Mouse (Mus musculus): ENCODE results near the gene Herc6.

DNA sequence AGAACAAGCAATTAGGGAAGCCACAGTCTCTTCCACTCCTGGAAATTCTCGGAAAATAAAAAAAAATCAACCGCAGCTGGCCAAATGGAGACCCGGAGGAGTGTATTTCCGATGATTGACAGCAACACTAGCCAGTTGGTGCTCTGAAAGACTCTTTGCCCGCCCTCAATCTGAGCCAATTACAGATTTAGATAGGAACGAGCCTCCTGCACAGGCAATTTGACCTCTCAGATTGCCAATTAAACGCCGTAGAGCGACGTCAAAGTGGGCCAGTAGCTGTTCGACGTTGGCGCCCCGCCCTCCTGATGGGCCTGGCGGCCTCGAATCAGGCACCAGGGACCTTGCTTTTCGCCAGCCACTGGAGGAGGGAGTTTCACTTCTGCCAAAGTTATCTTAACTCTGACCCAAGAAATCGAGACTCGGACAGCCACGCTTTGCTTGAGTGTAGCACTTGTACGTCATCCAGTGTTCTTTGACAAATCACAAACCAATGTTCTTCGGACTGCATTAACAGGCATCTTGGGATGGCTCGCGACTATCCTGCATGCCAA, 45.3 kb upstream of the Herc6 start, which contains the start of gene Ppm1k:
- TF ChIP-seq CTCF (IDR thresholded peaks at IDR 0.05; ENCODE audit: low read depth), result no peak
- no peak for TF ChIP-seq EP300 (IDR thresholded peaks at IDR 0.05; ENCODE audit: low read depth)
